Mouse (Mus musculus): ENCODE results near the gene Med29. TPM values are rescaled to one million over a fixed set of nuclear protein-coding genes. Genes with fewer than 3 reads are reported as not detected.

Med29 gene
- total RNA-seq, 2 experiments from 2014 or later = 19.6 to 20.2 TPM

DNA sequence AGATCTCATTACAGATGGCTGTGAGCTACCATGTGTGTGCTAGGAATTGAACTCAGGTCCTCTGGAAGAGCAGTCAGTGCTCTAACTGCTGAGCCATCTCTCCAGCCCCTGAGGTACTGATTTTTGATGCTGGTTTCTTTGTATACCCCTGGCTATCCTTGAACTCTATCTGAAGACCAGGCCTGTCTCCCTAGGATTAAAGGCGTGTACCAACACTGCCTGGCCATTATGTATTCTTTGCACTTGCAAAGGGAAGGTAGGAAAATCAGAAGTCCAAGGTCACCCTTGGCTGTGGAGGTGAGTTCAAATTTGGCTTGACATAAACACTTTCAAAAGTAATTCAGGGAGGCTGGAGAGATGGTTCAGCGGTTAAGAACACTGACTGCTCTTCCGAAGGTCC is 37.9 kb downstream of the Med29 start:
- DNase-seq = no peak

DNA sequence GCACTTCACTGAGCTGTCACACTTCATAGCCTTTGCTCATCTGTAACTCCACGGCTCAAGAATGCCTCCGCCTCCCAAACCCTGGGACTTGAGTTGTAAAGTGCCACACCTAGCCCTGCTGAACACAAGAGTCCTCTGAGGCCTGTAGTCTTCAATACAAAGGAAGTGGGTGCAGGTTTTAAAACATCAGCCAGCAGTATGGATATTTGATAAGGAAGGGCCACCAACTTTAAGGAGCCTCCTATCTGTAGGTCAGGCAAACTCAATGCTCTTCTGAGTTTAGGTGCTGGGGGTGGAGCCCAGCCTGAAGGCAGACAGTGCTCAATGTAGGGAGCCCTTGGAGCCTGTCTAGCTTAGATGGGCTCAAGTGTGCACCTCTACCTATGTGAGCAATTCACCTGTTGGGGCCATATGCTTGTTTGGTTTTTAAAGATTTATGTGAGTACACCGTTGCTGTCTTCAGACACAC is 38.4 kb downstream of the Med29 start:
- no peak for DNase-seq

DNA sequence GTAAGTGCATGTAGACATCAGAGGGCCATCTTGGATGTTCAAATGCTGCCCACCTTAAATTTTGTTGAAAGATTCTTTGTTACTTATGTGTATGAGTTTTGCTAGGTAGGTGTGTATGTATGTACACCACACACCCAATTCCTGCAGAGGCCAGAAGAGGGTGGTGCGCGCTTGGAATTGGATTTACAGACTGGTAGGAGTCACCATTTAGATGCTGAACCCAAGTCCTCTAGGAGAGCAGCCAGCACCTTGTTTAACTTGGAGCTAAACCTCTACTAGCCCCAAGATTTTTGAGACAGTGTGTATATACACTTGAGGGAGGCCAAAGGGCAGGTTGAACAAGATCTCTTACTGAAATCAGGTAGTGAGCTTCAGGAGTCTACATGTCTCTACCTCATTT is 39.2 kb downstream of the Med29 start:
- DNase-seq = no peak

DNA sequence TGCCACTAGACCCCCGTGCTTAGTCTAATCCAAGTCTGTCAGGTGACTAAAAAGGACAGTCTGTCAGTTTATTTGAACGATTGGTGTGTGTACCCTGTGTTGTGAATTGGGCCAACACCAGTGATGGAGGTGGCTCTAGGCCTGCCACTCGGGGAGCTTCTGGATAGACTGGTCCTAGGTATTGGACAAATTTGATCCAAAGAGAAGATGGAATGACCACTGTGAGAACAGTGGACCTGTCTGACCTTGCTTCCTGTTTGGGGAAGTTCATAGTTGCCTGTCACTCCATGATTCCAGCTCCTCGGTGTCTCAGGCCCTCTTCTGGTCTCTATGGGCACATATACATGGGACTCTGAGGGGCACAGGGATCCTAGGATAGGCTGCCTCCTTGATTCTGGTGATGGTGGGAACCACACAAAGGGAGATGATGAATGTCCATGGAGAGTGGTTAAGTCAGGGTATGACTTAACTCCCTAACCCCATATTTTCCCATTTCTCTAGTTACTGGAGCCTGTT is 40.8 kb downstream of the Med29 start:
- DNase-seq = no peak

DNA sequence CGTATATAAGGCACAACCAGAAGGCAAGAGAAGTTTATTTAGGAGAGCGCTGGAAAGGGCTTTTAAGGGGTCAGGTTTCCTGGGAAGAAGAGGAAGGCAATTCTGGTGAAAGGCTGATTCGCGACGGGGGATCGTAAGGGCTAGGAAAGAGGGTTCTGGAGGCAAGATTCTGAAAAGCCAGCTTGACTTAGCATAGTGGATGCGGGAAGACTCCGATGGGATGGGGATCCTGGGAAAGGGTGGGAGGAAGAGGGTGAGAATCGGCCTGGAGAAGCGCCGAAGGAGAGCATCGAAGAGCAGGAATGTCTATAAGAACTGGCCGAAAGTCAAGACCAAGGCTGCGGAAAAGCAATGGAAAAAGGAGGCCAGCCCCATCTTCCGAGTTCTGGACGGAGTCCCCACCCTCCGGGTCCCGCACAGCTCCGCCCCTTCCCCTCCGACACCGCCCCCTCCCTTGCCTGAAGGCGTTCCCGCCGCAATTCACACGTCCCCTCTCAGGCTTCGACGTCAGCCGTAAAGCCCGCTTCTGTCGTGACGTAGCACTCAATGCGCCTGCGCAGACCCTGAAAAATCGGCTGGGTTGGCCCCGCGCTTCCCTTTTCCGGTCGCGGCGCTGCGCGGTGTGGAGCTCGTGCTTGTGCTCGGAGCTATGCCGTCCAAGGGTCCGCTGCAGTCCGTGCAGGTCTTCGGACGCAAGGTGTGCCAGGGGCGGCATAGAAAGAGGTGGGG is 42.2 kb downstream of the Med29 start, which contains the start of gene Rps16:
Gene Rps16 (plus strand): TSS at position 498 of the 729 bp plus-strand sequence.
- DNase-seq = peak; percentile 97

DNA sequence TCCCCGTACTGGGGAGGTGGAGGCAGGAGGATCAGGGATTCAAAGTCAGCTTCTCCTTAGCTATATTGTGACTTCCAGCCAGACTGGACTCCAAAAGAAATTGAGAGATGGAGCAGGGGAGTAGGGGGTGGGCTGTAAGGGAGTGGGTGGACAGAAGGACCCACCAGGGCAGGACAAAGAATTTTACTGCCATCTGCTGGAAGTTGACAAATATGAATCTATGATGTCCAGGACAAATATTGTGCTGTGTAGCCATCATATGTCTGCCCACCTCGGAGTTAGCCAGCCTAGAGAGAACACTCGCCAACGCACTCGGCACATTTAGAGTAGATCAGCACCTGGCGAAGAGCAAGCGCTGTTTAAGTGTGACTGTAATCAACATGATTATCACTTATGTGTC is 43.9 kb downstream of the Med29 start:
- DNase-seq = no peak

DNA sequence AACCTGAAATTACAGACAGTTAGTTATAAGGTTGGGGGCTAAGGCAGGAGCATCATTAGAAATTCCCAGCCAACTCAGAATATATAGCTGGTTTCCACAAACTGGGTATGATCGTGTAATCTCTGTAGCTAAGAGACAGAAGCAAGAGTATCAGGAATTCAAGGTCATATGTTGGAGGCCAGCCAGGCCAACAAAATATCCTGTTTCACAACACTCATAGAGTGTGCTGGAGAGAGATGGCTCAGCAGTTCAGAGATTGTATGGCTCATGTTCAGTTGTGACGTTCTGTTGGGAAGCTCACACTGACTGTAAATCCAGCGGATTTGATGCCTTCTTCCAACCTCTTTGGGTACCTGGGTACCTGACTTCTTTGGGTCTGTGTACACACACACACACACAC is 44.8 kb downstream of the Med29 start:
- no peak for DNase-seq

DNA sequence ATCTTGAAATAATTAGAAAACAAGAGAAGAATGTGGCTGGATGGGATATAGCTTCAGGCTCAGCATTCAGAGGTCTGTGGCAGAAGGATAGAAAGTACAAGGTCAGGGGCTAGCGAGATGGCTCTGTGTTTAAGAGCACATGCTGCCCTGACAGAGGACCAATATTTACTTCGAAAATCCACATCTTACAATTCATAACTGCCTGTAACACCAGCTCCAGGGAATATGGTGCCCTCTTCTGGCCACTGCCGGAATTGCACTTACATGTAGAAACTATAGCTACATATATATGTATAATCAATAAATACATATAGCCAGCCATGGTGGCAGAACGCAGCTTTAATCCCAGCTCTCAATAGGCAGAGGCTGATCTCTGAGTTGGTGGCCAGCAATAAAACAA is 47.9 kb downstream of the Med29 start:
- no peak for DNase-seq

DNA sequence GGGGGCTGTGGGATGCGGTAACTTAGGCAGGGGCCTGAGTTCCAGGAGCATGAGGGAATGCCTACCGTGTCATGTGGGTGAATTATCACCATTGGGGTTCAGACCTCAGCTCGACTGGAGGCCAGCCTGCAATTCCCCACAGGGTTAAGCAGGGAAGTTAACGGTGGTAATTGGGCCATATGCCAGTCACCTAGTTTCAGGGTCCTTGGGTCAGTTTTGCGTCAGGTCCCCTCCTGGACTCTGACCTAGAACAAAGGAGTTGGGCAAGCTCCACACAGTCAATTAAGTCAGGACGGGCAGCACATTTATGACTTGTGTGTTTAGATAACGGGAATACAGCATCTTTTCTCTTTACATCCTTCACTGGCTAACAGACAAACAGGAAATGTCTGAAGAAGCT is 51.1 kb downstream of the Med29 start:
- no peak for DNase-seq

DNA sequence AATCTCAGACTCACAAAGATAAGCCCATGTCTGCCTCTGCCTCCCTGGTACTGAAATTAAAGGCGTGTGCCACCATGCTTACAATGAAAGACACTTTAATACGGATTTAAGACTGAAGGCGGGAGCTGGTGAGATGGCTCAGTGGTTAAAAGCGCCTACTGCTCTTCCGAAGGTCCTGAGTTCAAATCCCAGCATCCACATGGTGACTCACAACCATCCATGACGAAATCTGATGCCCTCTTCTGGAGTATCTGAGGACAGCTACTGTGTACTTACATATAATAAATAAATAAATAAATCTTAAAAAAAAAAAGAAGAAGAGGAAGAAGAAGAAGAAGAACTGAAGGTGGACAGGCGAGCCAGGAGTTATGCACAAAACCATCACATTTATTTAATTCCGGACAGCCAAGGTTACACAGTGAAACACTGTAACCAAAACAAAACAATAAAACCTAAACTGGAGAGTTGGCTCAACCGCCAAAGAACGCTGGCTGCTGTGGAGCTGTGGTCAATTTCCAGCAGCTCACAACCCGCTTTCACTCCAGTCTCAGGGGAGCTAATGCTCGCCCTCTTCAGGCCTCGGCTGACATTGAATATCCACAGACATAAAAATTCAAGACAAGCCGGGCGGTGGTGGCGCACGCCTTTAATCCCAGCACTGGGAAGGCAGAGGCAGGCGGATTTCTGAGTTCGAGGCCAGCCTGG is 53.1 kb downstream of the Med29 start:
- peak; percentile 68 for DNase-seq

DNA sequence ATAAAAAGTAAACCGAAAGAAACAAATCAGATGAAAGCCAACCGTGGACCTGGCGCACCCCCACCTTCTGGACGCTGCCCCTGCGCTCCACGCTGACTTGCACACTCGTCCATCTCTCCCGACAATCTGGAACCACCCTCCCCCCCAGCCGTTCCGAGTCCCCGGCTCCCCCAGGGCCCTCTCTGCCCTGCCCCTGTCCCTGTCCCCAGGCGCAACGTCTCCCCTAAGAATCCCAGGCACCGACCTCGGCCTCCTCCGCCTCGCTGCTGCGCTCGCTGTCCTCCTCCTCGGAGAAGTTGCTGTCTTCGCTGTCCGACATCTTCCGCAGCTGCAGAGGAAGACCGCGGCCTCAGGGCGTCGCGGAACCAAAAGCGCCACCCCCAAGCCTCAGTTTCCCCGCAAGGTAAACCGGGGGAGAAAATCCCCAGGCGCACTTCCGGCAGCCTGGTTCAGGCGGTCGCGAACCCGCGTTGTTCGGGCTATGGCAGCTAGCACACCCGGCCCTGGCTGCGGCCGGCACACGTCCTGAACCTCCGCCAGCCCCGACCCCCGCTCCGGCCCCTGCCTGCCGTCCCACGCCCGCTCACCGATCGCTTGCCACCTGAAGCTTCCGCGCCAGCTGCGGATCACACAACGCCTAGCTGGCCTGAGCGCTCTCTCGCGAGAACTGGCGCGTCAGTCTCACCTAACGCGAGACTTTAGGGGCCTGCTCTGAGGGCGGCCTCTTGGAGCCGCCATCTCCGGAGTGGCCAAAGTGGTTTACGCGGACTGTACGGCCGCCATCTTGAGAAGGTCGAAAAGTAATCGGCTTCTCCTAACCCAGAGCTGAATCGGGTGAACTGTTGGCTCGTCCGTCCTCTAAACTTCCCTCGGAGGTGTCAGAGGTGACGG is 54.2 kb downstream of the Med29 start, which contains the start of gene Supt5:
Gene Supt5 (minus strand): TSS at position 639 of the 891 bp plus-strand sequence.
- DNase-seq = peak; percentile 97

Other genes with a start within 250 kb of the Med29 start
- 10 to 100 TPM; 21.8 to 24.3 TPM for gene Fbl, start 223.0 kb downstream of the Med29 start, total RNA-seq (2021)
- 10 to 100 TPM; 91.6 to 95.8 TPM for gene Dyrk1b, start 213.2 kb downstream of the Med29 start, total RNA-seq (2021)
- gene Eid2, start 124.8 kb downstream of the Med29 start, total RNA-seq (2021) = 1 to 10 TPM; 5.0 to 5.2 TPM
- 1 to 10 TPM; 4.0 to 4.8 TPM for gene Eid2b, start 115.0 kb downstream of the Med29 start, total RNA-seq (2021)
- not detected for gene Selenov, start 101.5 kb downstream of the Med29 start, total RNA-seq (2021)
- gene Dll3, start 90.5 kb downstream of the Med29 start, total RNA-seq (2021) = not detected
- gene Timm50, start 80.6 kb downstream of the Med29 start, total RNA-seq (2021) = 10 to 100 TPM; 41.8 to 43.9 TPM
- 10 to 100 TPM; 52.8 to 54.3 TPM for gene Supt5, start 54.0 kb downstream of the Med29 start, total RNA-seq (2021)
- gene Rps16, start 42.1 kb downstream of the Med29 start, total RNA-seq (2021) = 100 to 1,000 TPM; 361 to 390 TPM
- gene Plekhg2, start 20.1 kb downstream of the Med29 start, total RNA-seq (2021) = 1 to 10 TPM; 4.7 to 7.3 TPM
- gene Zfp36, start 12.5 kb downstream of the Med29 start, total RNA-seq (2021) = 1 to 10 TPM; 7.3 to 7.6 TPM
- 10 to 100 TPM; 24.9 to 29.4 TPM for gene Paf1, start 243 bp upstream of the Med29 start, total RNA-seq (2021)
- gene Gmfg, start 44.7 kb upstream of the Med29 start, total RNA-seq (2021) = 1 to 10 TPM; 1.6 to 4.2 TPM
- gene Lrfn1, start 59.3 kb upstream of the Med29 start, total RNA-seq (2021) = under 1 TPM; 0.23 to 0.38 TPM
- not detected for gene Ifnl2, start 117.7 kb upstream of the Med29 start, total RNA-seq (2021)
- not detected for gene Ifnl3, start 130.1 kb upstream of the Med29 start, total RNA-seq (2021)
- gene Sycn, start 148.2 kb upstream of the Med29 start, total RNA-seq (2021) = not detected
- not detected for gene Nccrp1, start 154.5 kb upstream of the Med29 start, total RNA-seq (2021)
- 10 to 100 TPM in 1 of 2 experiments, 1 to 10 TPM in 1; 9.8 to 14.0 TPM for gene Samd4b, start 205.4 kb upstream of the Med29 start, total RNA-seq (2021)
- 1 to 10 TPM; 3.0 TPM for gene Pak4, start 205.5 kb upstream of the Med29 start, total RNA-seq (2021)
- not detected for gene Acp7, start 238.6 kb upstream of the Med29 start, total RNA-seq (2021)